11 mouse cellular contexts compared by ENCODE assay signal in the genomic region with DNA sequence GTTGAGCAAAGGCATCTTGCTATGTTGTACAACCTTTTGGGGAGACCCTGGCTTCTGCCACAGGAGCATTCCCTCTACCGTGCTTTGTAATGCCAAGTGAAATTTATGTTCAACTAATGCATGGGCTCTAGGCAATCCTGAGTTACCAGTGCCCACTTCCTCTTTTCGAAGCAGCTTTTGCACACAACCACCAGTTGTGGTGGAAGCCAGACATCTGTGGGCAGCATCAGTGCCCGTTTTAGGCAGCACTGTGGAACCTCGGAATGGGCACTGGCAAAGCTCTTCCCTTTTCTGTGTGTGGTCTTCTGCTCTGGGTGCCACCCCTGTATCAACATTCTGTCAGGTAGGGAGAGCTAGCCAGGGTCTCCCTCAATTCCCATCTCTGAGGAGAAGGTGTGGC. TPM values are rescaled to one million over a fixed set of nuclear protein-coding genes. Genes with fewer than 3 reads are reported as not detected.
DNase-seq lines count a peak whose midpoint lies in the region; ATAC-seq and TF ChIP-seq lines count a peak whose summit lies in the region.
"Had no signal": no experiment of that assay in that cellular context is flagged by ENCODE, and none has a peak within 500 bp of the region (broad histone marks: within the 10 kb centered on the region; RNA-seq: fewer than 3 reads in every experiment).

No protein-coding gene starts in this region.

- TF ChIP-seq CTCF in liver, embryonic 14.5 days (IDR thresholded peaks at IDR 0.05; ENCODE audit: low read depth) = no peak

- H3K36me3 ChIP-seq in liver, embryonic 14.5 days (replicated peaks; ENCODE audit: control insufficient read depth, insufficient read depth, low read depth) = no peaks in the 10 kb centered on the region
- no peaks in the 10 kb centered on the region for H3K36me3 ChIP-seq in liver, embryonic 12.5 days
- H3K36me3 ChIP-seq in limb, embryonic 10.5 days = no peaks in the 10 kb centered on the region
- H3K36me3 ChIP-seq in midbrain, embryonic 11.5 days (ENCODE audit: control insufficient read depth, insufficient read depth, low read length) = no peaks in the 10 kb centered on the region
- H3K36me3 ChIP-seq: kidney, embryonic 15.5 days had no signal

- H3K9ac ChIP-seq in liver, embryonic 14.5 days (replicated peaks) = no peak overlapping the region
- no peak overlapping the region for H3K9ac ChIP-seq in liver, embryonic 12.5 days
- no peak overlapping the region for H3K9ac ChIP-seq in midbrain, embryonic 11.5 days (ENCODE audit: low read length)
- H3K9ac ChIP-seq: kidney, embryonic 15.5 days had no signal

- H3K4me3 ChIP-seq in liver, embryonic 14.5 days (ENCODE audit: insufficient read depth in 1 of 2, low read depth in 2 of 2, low read length in 2 of 2) = no peak overlapping the region
- no peak overlapping the region for H3K4me3 ChIP-seq in liver, embryonic 12.5 days
- H3K4me3 ChIP-seq in limb, embryonic 10.5 days = no peak overlapping the region
- no peak overlapping the region for H3K4me3 ChIP-seq in midbrain, embryonic 11.5 days (ENCODE audit: low read depth, low read length)
- H3K4me3 ChIP-seq: kidney, embryonic 15.5 days had no signal

- no peaks in the 10 kb centered on the region for H3K27me3 ChIP-seq in liver, embryonic 14.5 days (ENCODE audit: control insufficient read depth, insufficient read depth, low read length)
- H3K27me3 ChIP-seq in liver, embryonic 12.5 days (replicated peaks) = no peaks in the 10 kb centered on the region
- H3K27me3 ChIP-seq in limb, embryonic 10.5 days (ENCODE audit: low read depth, poor library complexity, severe bottlenecking) = no peaks in the 10 kb centered on the region
- no peaks in the 10 kb centered on the region for H3K27me3 ChIP-seq in midbrain, embryonic 11.5 days (ENCODE audit: control insufficient read depth, insufficient read depth, low read length)
- H3K27me3 ChIP-seq: kidney, embryonic 15.5 days had no signal

- no peaks in the 10 kb centered on the region for H3K9me3 ChIP-seq in liver, embryonic 14.5 days (ENCODE audit: control insufficient read depth, low read length)
- H3K9me3 ChIP-seq in liver, embryonic 12.5 days (replicated peaks) = no peaks in the 10 kb centered on the region
- no peaks in the 10 kb centered on the region for H3K9me3 ChIP-seq in limb, embryonic 10.5 days (replicated peaks)
- H3K9me3 ChIP-seq in midbrain, embryonic 11.5 days (ENCODE audit: control insufficient read depth, low read length) = no peaks in the 10 kb centered on the region
- H3K9me3 ChIP-seq: kidney, embryonic 15.5 days had no signal

- DNase-seq in liver, embryonic 14.5 days (ENCODE audit: low read depth in 3 of 3, low spot score in 3 of 3) = no peak
- DNase-seq in brain, adult 2 months (ENCODE audit: low read depth, low spot score) = peak; percentile 27
- DNase-seq in limb, embryonic 10.5 days (ENCODE audit: low spot score) = peak; percentile 17
- DNase-seq in spleen, postnatal 36 days (ENCODE audit: low spot score in 2 of 2) = peak; percentile 67 to 68
- no peak for DNase-seq in midbrain, embryonic 11.5 days (ENCODE audit: low spot score, missing footprints)
- DNase-seq: adrenal gland, adult 8-10 months; embryo, embryonic 11 days had no signal

- ATAC-seq in liver, embryonic 14.5 days (ENCODE audit: insufficient read depth) = peak; percentile 18; the same call in 1 of the 2 replicates
- ATAC-seq in liver, embryonic 12.5 days = no peak
- no peak for ATAC-seq in midbrain, embryonic 11.5 days (ENCODE audit: low FRiP score)
- no peak for ATAC-seq in frontal cortex, adult (ENCODE audit: low TSS enrichment)
- ATAC-seq: hindbrain, embryonic 16.5 days had no signal

- WGBS in liver, embryonic 14.5 days (ENCODE audit: insufficient replicate concordance) = 8% methylated on average over 4 of the region's 4 CpGs
- WGBS in liver, embryonic 12.5 days (ENCODE audit: insufficient replicate concordance) = 38% methylated on average over 4 of the region's 4 CpGs
- 91% methylated on average over 4 of the region's 4 CpGs for WGBS in limb, embryonic 10.5 days
- WGBS in midbrain, embryonic 11.5 days = 90% methylated on average over 4 of the region's 4 CpGs

- H3K4me2 ChIP-seq in liver, embryonic 14.5 days (ENCODE audit: low read depth) = no peak overlapping the region
- no peak overlapping the region for H3K4me2 ChIP-seq in liver, embryonic 12.5 days
- no peak overlapping the region for H3K4me2 ChIP-seq in midbrain, embryonic 11.5 days
- H3K4me2 ChIP-seq: kidney, embryonic 15.5 days had no signal

- no peak overlapping the region for H3K27ac ChIP-seq in liver, embryonic 14.5 days
- no peak overlapping the region for H3K27ac ChIP-seq in liver, embryonic 12.5 days
- no peak overlapping the region for H3K27ac ChIP-seq in limb, embryonic 10.5 days
- no peak overlapping the region for H3K27ac ChIP-seq in midbrain, embryonic 11.5 days (ENCODE audit: low read depth, low read length)
- H3K27ac ChIP-seq: kidney, embryonic 15.5 days had no signal

- H3K4me1 ChIP-seq in liver, embryonic 14.5 days (replicated peaks; ENCODE audit: control insufficient read depth in 2 of 2, insufficient read depth in 2 of 2, low read length in 1 of 2) = peaks cover 0 to 11% of the 10 kb centered on the region in 2 experiments; a peak in 3 of 4 replicates
- H3K4me1 ChIP-seq in liver, embryonic 12.5 days = peaks cover 16% of the 10 kb centered on the region
- peaks cover 15% of the 10 kb centered on the region for H3K4me1 ChIP-seq in limb, embryonic 10.5 days
- H3K4me1 ChIP-seq in midbrain, embryonic 11.5 days (ENCODE audit: control insufficient read depth, insufficient read depth, low read length) = peaks cover 4% of the 10 kb centered on the region; the same call in 1 of the 2 replicates

- TF ChIP-seq EP300 in liver, embryonic 14.5 days (IDR thresholded peaks at IDR 0.05; ENCODE audit: low read depth) = no peak

RNA-seq across cellular contexts. Expression of a gene that starts 36.2 kb away (rescaled TPM):
- polyA plus RNA-seq in liver, embryonic 14.5 days (2012; rRNA removed) = 0.68 and 1.6 TPM in 2 replicates
- 1.7 and 2.4 TPM in 2 replicates for polyA plus RNA-seq in liver, embryonic 14.5 days (2014; fragmentation: Nextera tagmentation; extraction: Ambion mirVana)
- polyA plus RNA-seq in liver, embryonic 12.5 days (2016; fragmentation: Nextera tagmentation; extraction: Ambion mirVana) = 5.9 and 6.2 TPM in 2 replicates
- 34.1 and 60.8 TPM in 2 replicates for polyA plus RNA-seq in limb, embryonic 10.5 days (2016; fragmentation: Nextera tagmentation; extraction: Ambion mirVana)
- 23.0 and 28.9 TPM in 2 replicates for polyA plus RNA-seq in midbrain, embryonic 11.5 days (2014; fragmentation: Nextera tagmentation; extraction: Ambion mirVana)

Comparison
In these comparisons a context has a peak if more than half of its experiments do, and no peak if none do; other contexts are left out.
1. DNase-seq: peak in brain, adult 2 months (single experiment), limb, embryonic 10.5 days (single experiment) and spleen, postnatal 36 days (2 of 2); none in liver, embryonic 14.5 days (0 of 3) and midbrain, embryonic 11.5 days (single experiment).